Mouse (Mus musculus) layer of hippocampus, adult 2 months (tissue): ENCODE data around the gene Olfr976. TPM values are rescaled to one million over a fixed set of nuclear protein-coding genes. Genes with fewer than 3 reads are reported as not detected.
"Not testable (repeated sequence)": the region's sequence is repeated elsewhere in the genome, so short reads cannot be mapped to it uniquely, and the experiment has no call there.

ENCODE experiments used
- DNase-seq, 2 experiments: peaks; one replicate each; pipeline ENCODE4 v3.0.0; 2022; ENCODE audit warnings: low spot score in 2 of 2
- H3K27ac ChIP-seq: fragments of 200-600 bp; 2 replicates; pipeline ENCODE4 v1.8.1; 2022
- H3K4me3 ChIP-seq: fragments of 200-600 bp; 2 replicates; pipeline ENCODE4 v1.8.1; 2022; ENCODE audit warnings: mild to moderate bottlenecking
- CTCF ChIP-seq: fragments of 200-600 bp; conservative IDR thresholded peaks from 2 replicates; pipeline ENCODE4 v1.8.1; 2022; ENCODE audit warnings: antibody characterized with exemption, mild to moderate bottlenecking, moderate library complexity
- long read RNA-seq, 2 experiments: library from polyadenylated mRNA; stranded (forward); transcript quantifications; one replicate each; pipeline ENCODE4 v2.0.0; 2021; ENCODE audit warnings: borderline mapping rate in 2 of 2
- total RNA-seq, 2 experiments: library from RNA; stranded (reverse); gene quantifications; 2 replicates each; pipeline ENCODE4 v1.2.3; 2021

Gene Olfr976
- total RNA-seq = not detected
- long read RNA-seq, experiment 1 = 0 reads
- long read RNA-seq, experiment 2 = 0 reads

- not testable (repeated sequence) for H3K4me3 ChIP-seq, DNase-seq, H3K27ac ChIP-seq
Measured at GRCm38 (mm10) chr9:39961033-39961432, at the start of gene Olfr976. Gene Olfr976, minus strand, starts transcription at chr9:39961133.

GRCm38 (mm10) chr9:40009482-40009881, 48.5 kb upstream of the Olfr976 start, which contains the start of gene Olfr980:
Gene Olfr980, minus strand, starts transcription at chr9:40009582.
- H3K4me3 ChIP-seq = no peak within 1 kb of the TSS
- no peak for DNase-seq
- H3K27ac ChIP-seq = no peak within 1 kb of the TSS
- no peak for TF ChIP-seq CTCF

GRCm38 (mm10) chr9:40003365-40003764, 42.4 kb upstream of the Olfr976 start, which contains the start of gene Olfr979:
Gene Olfr979, minus strand, starts transcription at chr9:40003465.
- H3K4me3 ChIP-seq = no peak within 1 kb of the TSS
- TF ChIP-seq CTCF = no peak
- no peak within 1 kb of the TSS for H3K27ac ChIP-seq
- DNase-seq = no peak

GRCm38 (mm10) chr9:39991813-39992212, 30.9 kb upstream of the Olfr976 start, which contains the start of gene Olfr978:
Gene Olfr978, plus strand, starts transcription at chr9:39992113.
- Histone ChIP-seq H3K27ac (no peak within 1 kb of the TSS), H3K4me3 (no peak within 1 kb of the TSS)
- no peak for DNase-seq
- TF ChIP-seq CTCF = no peak

GRCm38 (mm10) chr9:39976581-39977145, 15.7 kb upstream of the Olfr976 start:
- not testable (repeated sequence) for DNase-seq, H3K4me3 ChIP-seq, H3K27ac ChIP-seq

GRCm38 (mm10) chr9:39951946-39952345, 9.0 kb downstream of the Olfr976 start, which contains the start of gene Olfr975:
Gene Olfr975, minus strand, starts transcription at chr9:39952046.
- no peak for TF ChIP-seq CTCF
- Histone ChIP-seq H3K4me3 (no peak within 1 kb of the TSS), H3K27ac (no peak within 1 kb of the TSS)
- no peak for DNase-seq

- no peak within 1 kb of the TSS for H3K4me3 ChIP-seq
- no peak for DNase-seq
- TF ChIP-seq CTCF = no peak
- no peak within 1 kb of the TSS for H3K27ac ChIP-seq
Measured at GRCm38 (mm10) chr9:39937201-39937600, 23.7 kb downstream of the Olfr976 start, which contains the start of gene Olfr974. Gene Olfr974, plus strand, starts transcription at chr9:39937501.

GRCm38 (mm10) chr9:39928837-39929236, 32.1 kb downstream of the Olfr976 start:
- not testable (repeated sequence) for H3K27ac ChIP-seq, DNase-seq, H3K4me3 ChIP-seq

- H3K27ac ChIP-seq, H3K4me3 ChIP-seq, DNase-seq: not testable (repeated sequence)
Measured at GRCm38 (mm10) chr9:39927975-39928836, 32.7 kb downstream of the Olfr976 start.

- H3K4me3 ChIP-seq = no peak overlapping the region
- TF ChIP-seq CTCF = no peak
- DNase-seq = no peak
- no peak overlapping the region for H3K27ac ChIP-seq
Measured at GRCm38 (mm10) chr9:39909939-39910338, 51.0 kb downstream of the Olfr976 start.

GRCm38 (mm10) chr9:39907036-39907435, 53.9 kb downstream of the Olfr976 start, which contains the start of gene Olfr229:
Gene Olfr229, plus strand, starts transcription at chr9:39907336.
- Histone ChIP-seq H3K27ac (no peak within 1 kb of the TSS), H3K4me3 (no peak within 1 kb of the TSS)
- TF ChIP-seq CTCF = no peak
- no peak for DNase-seq

GRCm38 (mm10) chr9:39905106-39905505, 55.8 kb downstream of the Olfr976 start:
- TF ChIP-seq CTCF = no peak
- Histone ChIP-seq H3K27ac (no peak overlapping the region), H3K4me3 (no peak overlapping the region)
- no peak for DNase-seq

Other genes starting within 250 kb of the Olfr976 start
- not detected for gene Olfr965, start 249.8 kb downstream of the Olfr976 start, total RNA-seq
- gene Olfr150, start 230.2 kb downstream of the Olfr976 start, total RNA-seq = not detected
- under 1 TPM in 1 of 2 experiments, not detected in 1; 0.41 TPM for gene Olfr967, start 214.9 kb downstream of the Olfr976 start, total RNA-seq
- gene Olfr968, start 177.9 kb downstream of the Olfr976 start, total RNA-seq = not detected
- gene Olfr969, start 170.2 kb downstream of the Olfr976 start, total RNA-seq = not detected
- gene Olfr970, start 152.3 kb downstream of the Olfr976 start, total RNA-seq = not detected
- gene Olfr971, start 124.3 kb downstream of the Olfr976 start, total RNA-seq = not detected
- not detected for gene Olfr972, start 94.7 kb downstream of the Olfr976 start, total RNA-seq
- gene Olfr229, start 53.8 kb downstream of the Olfr976 start, total RNA-seq = not detected
- not detected for gene Olfr974, start 23.6 kb downstream of the Olfr976 start, total RNA-seq
- not detected for gene Olfr975, start 9.1 kb downstream of the Olfr976 start, total RNA-seq
- not detected for gene Olfr978, start 31.0 kb upstream of the Olfr976 start, total RNA-seq
- gene Olfr979, start 42.3 kb upstream of the Olfr976 start, total RNA-seq = not detected
- not detected for gene Olfr980, start 48.4 kb upstream of the Olfr976 start, total RNA-seq
- not detected for gene Olfr981, start 60.3 kb upstream of the Olfr976 start, total RNA-seq
- gene Olfr982, start 112.7 kb upstream of the Olfr976 start, total RNA-seq = not detected
- not detected for gene Olfr983, start 132.5 kb upstream of the Olfr976 start, total RNA-seq
- not detected for gene Olfr984, start 153.1 kb upstream of the Olfr976 start, total RNA-seq
- not detected for gene Olfr985, start 169.1 kb upstream of the Olfr976 start, total RNA-seq
- gene Tmem225, start 187.0 kb upstream of the Olfr976 start, total RNA-seq = not detected
- gene Olfr986, start 219.8 kb upstream of the Olfr976 start, total RNA-seq = not detected
- gene Zfp202, start 231.2 kb upstream of the Olfr976 start, total RNA-seq = 1 to 10 TPM; 3.2 to 4.4 TPM